Mouse (Mus musculus) embryonic fibroblast, embryonic 13.5 days (primary cell): ENCODE results near the gene Ltf.

Source experiments
- CTCF ChIP-seq: IDR thresholded peaks from 2 replicates; pipeline ENCODE4 v1.5.1; 2011; ENCODE audit warnings: mild to moderate bottlenecking, control low read depth, low read length, moderate library complexity, borderline replicate concordance; ENCODE audit not compliant: insufficient read depth
- POLR2A ChIP-seq: IDR thresholded peaks from 2 replicates; pipeline ENCODE4 v1.6.1; 2011; ENCODE audit warnings: low read depth, mild to moderate bottlenecking, control low read depth, low read length, moderate library complexity

GRCm38 (mm10) chr9:110988078-110988477 lies 31.0 kb upstream of the Ltf start:
- TF ChIP-seq CTCF: no peak
- TF ChIP-seq POLR2A: no peak
